Mouse (Mus musculus) fibroblast of lung, adult 2 months (primary cell): ENCODE measurements around the gene Pom121l2.

ENCODE experiments used
- DNase-seq: peaks from one replicate; pipeline ENCODE4 v3.0.0-alpha.2; 2011; ENCODE audit warnings: low read depth

Pom121l2 gene

DNA sequence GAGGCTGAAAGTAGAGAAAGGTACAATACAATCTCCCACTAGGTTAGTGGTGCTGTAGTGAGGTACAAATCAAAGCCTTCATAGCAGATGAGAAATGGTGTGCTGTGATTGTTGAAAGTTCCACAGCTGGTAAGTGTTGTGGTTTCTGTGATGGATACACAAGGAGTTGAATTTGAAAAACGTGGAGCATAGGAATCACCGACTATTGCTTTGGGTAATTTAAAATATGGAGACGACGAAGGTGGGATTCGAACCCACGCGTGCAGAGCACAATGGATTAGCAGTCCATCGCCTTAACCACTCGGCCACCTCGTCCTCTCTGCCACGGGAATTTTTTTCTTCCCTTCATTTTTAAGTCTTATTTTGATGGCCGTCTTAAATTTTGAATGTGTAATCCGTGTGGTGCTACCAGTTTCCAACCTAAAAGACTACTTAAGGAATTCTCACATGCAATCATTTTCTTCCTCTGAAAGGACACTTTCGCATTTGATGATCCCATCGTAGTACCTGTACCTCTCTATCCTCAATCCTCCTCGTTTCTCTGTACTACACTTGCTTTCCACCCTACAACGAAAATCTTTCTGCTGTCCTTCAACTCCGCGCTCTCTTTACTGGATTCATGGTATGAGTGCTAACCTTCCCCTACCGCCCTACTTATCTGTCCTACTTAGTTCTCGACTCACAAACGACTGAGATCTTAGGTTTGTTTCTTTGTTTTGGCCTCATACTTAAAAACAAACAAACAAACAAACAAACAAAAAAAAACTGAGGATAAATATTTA lies 13.2 kb downstream of the Pom121l2 start:
- no peak for DNase-seq

DNA sequence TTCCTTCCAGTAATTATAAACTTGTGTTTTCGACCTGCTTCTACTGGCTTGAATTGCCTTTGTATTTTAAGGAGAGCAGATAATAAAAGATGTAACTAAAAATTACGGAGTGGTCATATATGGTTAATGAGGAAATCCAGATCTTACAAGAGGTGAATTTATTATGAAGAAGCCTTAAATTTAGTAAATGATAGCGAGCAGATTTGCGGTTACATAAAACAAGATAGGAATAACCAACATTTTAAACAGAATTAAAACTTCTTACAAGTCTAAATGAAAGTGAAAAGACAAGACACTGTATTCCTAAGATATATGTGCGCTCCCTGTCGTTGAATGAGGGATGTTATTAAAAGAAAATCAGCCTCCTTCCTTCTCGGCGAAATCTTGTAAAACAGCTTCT lies 13.9 kb downstream of the Pom121l2 start:
- DNase-seq = no peak

DNA sequence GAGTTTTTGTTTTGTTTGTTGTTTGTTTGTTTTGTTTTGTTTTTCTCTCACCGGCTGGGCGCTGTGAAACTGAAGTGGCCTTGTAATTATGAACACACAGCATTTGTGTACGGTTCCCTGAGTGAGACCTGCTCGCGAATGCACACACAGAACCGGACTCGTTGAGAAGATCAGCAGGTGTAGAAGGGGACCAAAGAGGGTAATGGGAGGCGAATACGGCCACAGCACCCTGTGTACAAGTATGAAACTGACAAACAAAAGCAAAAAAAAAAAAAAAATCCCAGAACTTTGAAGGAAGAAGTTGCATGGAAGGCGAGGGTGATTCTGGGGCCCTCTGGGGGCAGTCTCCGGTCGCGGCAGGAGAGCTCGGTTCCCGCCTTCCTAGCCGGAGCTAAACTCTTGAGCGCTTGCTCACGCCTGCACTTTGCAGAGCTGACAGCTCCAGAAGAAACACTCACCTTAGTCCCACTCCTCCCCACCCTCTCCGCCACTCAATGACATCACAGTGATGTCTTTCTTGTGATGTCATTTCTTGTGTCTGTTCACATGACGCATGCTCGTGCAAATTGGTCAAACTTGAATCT lies 14.4 kb downstream of the Pom121l2 start:
- no peak for DNase-seq

DNA sequence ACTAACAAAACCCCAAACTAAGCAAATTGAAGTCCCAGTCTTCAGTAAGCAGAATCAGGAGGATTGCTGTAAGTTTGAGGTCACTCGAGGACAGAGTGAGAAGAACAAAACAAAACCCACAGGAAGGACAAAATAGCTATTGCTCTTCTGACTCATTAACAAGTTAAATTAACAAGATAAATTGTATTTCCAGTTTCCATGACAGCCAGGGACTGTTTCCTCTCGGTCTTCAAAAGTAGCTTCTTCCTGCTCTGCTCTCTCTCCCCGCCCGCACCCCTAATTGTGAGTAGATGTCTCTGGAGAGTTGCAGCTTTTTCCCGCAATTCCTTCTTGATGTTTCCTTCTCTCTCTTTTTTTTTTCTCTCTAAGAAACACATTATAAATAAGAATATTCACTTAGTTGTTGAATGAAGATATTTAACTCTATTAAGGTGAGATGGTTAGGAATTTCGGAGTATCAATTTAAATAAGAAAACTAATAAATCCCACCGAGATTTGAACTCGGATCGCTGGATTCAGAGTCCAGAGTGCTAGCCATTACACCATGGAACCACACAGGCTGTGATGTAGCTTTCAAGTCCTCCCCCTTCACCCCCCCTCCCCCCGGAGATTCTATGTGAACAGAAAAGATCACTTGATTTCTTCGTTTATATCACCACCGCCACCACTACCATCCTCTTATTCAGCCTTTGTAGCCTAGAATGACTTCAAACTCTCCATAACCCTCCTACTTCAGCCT lies 15.3 kb downstream of the Pom121l2 start:
- DNase-seq = no peak

DNA sequence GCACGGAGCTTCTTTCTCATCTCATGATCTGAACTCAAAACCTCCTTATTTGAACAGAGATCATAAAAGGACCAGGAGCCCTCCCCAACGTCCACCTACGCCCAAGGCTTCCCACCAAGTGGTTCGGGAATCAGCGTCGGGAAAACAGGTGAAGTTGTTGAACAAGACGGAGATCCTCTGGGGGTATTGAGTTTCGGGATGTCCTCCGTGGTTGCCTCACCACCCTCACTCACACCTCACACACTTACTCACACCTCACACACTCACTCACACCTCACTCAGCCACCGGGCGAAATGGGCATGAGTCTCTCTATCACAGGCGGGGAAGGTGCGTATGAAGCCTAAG lies 15.8 kb downstream of the Pom121l2 start:
- no peak for DNase-seq

DNA sequence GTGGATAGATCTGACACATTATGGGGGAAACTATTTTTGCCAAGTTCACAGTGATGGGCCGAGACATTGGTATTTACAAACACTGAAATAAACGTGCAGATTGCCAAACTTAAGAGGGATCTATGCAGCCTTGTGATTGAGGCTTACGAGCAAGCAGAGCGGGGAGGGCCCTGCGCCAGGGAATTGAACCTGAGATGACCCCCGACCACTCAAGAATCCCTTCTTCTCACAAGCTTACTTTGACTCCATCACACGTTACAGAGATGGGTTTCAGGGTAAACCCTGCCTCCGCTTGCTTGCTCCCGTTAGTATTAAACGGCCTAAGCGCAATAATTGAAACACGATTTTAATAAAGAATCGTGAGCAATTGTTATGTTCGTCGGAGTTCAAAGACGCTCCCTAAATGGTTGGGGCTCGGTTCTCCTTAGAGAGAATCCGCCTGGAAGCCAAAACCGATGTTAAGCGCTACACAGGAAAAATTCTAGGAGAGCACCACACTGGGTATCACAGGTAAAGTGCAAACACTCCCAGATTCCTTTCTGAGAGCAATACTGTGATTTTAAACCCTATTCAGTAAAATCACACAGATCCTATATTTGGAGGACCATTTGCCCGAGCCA lies 16.3 kb downstream of the Pom121l2 start:
- no peak for DNase-seq

DNA sequence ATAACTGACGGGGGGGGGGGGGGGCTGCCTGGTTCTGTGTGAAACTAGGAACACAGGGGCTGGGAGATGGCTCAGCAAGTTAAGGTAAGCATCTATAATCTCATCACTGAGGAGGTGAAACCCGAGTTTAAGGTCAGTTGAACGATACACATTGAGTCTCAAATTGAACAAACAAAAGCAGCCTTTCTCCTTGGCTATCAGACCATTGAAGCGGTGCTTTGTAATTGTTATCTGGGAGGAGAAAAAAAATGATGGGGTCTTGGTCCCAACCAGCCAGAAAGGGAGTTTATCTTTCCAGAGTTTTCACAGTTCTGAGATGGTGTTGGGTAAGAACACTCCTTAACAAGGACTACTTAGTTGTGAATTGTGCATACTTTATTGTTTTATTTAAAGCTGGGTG lies 16.8 kb downstream of the Pom121l2 start:
- no peak for DNase-seq

DNA sequence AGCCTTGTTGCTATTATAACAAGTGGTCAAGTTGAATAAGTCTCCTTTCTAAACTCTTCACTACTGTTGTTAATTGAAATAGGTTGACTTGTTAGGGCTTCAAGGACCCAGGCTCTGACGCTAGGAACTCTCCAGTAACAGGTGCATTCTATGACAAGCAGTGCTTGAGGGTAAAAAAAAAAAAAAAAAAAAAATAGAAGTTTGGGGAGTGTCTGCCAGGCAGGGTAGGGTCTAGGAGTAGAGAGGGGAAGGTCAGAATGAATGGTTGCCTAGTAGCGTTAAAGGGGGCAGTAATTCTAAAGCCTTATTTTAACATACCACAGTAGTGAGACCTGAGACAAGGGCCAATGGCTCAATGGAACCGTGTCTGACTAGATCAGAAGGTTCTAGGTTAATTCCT lies 17.4 kb downstream of the Pom121l2 start:
- DNase-seq = no peak

DNA sequence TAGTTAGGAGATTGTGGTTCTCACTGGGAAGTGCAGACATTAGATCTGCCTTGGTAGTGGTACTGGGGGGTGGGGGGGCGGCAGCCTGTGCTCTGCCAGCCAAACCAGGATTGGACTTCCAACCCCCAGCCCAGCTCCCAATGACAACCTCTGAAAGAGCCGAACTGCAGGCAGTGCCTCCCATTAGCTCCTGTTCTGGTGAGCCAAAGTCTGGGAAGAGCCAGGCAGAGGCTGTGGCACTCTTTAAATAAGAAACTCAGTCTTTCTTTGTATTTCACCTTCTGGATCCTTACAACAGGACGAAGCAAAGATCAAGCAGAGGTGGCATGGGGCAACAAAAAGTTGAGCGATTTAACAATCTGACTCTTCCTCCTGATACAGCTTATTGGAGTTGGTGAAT lies 18.2 kb downstream of the Pom121l2 start:
- DNase-seq = no peak

DNA sequence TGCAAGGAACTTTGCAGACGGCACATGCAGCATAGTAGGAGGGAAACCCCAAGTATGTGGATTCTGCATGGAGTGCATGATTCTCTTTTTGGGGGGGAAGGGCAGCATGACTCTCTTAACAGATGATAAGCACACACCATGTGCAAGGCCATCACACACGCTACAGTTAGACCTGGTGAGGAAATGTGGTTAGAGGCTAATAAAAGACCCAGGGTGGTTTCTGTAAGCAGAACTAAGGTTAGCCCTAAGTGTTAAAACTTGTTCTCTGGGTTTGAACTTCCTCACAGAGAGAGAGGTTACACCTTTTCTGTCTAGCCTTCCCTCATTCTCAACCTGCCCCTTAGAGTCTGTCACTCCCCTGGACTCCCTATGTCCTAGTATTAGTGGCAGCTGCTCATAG lies 20.4 kb downstream of the Pom121l2 start:
- DNase-seq = no peak

DNA sequence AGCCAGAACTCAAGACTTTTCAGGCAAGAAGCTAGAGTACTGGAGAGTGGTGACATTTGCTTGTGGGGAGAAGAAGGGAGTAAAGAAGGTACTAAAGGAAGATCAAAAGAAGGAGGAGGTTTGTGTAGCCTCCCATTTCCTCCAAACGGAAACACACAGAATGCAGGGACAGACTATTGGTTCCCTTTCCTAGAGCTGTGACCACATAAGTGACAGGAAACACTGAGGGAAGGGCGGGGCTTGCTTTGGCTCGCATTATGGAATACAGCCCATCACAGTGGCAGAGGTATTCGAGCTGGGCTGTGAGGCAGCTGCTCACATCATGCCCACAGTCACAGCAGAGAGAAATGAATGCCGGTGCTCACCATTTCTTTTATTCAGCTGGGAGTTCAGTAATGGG lies 20.8 kb downstream of the Pom121l2 start:
- no peak for DNase-seq

DNA sequence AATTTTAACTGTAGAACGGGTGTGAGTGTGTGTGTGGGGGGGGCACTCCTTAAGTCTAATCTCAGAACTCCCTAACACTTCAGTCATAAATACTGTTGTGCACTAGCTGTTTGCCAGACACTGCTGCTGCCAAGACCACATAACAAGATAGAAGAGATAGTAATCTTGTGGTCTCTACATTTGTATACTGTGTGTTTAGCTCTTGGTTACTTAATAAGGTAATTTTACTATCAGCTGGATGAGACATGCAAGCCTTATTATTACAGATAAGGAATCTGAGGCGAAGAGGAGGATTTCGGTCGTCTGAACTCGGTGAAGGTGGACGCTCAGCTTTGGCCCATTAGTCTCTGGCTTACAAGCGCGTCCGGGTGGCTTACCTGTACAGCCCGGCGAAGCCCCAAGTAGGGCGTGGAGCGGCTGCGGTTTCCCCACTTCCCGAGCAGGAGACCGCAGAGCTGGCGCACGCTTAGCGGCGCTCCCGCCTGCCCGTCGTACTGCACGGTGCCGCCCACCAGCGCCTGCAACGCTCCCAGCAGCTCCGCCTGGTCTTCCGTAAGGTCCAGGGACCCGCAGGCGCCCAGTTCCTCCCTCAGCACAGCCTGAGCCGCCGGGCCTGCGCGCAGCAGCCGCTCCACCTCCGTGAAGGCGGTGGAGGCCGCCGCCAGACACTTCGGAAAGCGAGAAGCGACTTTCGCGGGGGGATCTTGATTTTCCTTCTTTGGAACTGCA lies 24.8 kb downstream of the Pom121l2 start:
- DNase-seq = no peak

DNA sequence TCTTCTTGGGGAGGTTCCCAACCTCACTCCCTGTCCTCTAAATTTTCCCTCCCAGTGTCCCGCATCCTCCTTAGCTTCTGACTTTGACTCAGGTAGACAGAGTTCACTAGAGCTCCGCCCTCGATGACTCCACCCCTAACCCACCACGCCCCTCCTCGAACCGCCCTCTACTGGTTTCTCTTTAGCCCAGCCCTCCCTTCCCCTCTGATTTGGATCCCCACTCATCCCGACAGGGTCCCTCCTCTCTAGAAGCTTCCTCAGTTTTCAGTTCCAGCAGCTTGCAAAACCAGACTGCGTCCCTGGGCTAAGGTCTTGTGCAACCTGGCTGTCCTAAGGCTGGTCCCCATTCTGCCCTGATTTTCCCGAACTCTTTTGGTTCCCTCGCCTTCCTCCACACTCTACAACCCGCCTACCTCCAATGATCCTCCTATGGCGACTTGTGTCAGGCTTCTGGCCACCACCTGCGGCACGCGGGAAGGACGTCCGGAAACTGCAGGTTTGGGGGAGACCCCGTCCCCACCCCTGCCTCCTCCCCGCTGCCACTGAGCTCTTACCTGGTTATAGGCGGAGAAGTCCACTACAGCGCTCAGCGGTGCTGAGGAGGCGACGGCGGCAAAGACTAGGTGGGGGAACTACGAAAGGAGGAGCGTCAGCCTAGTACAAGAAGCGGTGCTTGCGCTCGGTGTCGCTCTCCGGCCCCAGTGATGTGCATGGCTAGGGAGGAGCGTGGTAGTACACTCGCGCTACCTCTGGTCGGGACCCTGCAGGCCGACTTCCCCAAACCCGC lies 25.5 kb downstream of the Pom121l2 start:
- no peak for DNase-seq

DNA sequence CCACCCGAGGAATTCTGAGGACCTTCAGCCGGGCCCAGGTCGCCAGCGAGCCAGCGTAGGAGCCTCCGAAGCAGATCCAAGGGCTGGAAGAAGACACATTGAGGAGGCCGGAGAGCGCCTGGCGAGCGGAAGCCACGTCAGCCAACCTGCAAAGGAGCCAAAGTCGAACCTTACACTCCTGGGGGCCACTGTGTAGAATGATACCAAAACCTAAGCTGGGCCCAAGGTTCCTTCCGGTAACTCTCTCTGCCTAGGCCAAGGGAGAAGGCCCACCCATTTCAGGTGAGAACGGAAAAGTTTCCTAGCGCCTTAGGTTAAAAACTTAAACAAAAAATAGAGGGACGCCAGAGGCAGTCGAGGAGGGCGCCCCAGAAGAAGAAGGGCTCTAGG lies 26.1 kb downstream of the Pom121l2 start:
- DNase-seq = no peak

DNA sequence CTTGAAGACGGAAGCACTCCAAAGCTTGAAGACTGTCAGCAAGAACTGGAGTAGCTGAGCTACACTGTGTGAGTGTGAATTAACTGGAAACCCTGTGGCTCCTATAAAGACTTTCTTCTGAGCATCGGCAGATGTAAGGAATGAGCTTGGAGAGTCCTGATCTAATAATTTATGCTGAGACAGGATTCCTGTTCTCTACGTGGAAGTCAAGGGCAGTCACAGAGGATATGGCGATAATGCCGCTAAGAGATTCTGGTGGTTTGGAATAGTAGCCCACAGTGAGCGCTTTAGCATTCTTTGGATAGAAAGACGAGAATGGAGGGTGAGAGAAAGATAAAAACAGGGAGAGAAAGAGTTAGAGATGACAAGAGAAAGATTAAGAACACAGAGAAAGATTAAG lies 26.9 kb downstream of the Pom121l2 start:
- DNase-seq = no peak

DNA sequence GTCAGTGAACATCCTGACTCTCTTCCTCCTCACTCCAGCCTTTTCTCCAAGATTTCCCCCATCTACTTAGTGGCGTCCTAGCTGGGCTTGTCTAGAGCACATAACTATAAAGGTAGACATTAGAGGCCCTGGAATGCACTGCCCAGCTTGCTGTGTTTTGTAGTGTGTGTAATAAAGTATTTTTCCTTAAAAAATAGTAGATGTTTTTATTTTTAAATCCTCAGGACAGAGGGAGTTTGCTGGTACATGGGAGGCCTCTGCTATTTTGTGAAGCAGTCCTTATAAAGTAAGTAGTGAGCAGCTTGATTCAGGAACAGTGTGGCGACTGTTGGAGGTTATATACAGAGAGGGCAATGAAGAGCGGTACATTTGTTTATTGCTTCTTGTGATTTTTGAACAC lies 27.7 kb downstream of the Pom121l2 start:
- no peak for DNase-seq

DNA sequence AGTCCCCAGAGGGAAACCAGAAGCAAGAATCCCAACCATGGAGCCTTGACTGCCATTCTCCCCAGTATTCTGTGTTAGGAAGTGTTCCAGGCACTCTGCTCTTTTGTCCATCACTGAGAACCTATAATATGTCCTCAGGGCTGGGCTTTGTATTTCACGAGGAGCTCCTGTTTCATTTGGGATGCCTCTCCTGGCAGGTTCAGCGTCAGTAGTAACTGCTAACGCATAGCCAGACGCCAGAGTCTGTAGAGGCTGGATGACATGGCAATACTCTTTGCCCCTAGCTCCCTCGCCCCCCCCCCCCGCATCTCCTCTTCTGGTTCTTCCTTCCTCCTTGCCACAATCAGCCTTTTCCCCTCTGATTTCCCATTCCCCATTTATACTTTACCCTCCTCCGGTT lies 28.6 kb downstream of the Pom121l2 start, which contains the start of gene Prss16:
Prss16 (minus strand) TSS at position 101 of the 400 bp plus-strand sequence.
- no peak for DNase-seq

DNA sequence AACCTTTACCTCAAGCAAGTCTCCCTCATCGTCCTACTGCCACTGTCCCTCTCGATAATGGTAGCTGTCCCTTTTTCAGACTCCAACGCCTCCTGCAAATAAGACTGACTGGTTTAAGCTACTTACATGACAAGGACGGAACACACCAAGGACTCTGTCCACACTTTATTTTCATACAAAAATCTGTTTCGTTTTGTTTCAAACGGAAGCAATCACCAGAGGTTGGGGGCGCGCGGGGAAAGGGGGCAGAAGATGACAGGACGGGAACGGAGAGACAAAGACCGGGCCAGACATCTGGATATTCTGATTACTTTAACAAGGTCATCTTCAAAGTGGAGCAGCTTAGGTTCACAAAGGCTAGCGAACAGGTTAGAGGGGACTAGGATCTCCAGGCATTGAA lies 32.7 kb downstream of the Pom121l2 start:
- no peak for DNase-seq

DNA sequence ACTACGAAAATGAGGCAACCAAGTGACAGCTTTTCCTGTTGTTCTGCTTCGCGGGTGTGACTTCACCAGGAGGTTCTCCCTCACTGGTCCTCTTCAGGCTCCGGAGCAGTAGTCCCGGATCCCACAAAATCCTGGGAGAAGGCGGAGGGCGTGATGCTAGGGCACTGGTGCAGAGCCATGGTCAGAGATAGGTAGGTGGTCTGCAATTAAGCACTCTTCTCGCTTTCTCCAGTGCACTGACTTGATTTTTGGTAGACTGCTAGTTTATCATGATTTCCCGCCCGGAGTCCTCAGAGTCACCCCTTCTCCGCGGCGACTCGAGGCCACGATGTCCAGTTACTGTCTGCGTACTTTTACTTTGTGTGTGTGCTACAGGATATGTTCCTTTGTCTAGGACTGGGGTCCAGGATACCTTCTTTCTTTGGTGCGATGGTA lies 33.4 kb downstream of the Pom121l2 start:
- no peak for DNase-seq

DNA sequence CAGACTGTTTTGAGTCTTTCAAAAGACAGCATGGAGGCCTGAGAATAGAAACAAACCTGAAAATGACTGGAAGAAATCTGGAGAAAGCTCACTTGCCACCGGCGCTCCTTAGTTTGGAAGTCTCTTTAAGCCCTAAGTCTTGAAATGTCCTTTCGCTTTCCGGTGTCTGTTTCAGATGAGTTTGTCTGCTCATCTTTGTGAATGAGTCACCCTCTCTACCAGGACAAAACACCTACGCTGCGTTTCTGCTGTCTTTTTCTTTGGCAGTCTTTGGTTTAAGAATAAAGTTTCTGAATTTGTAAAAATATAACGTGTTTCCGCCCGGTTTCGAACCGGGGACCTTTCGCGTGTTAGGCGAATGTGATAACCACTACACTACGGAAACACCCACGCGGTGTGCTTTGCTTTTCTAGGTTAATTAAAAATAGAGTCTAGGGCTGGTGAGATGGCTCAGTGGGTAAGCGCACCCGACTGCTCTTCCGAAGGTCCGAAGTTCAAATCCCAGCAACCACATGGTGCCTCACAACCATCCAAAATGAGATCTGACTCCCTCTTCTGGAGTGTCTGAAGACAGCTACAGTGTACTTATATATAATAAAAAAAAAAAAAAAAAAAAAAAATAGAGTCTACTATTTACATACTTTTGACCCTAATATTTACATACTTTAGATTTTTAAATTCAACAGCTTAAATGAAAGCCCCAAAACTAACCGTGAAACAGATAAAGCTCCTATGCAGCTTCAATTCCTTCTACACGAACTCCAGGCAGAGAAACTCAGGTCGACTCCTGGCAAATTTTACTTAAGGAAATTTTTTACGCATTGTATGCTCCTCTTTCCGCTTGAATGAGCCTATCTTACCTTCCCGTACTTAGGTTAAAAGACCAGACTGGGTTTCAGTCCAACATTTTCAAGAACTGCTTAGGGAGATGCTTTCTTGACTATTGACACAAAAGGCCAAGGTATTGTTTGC lies 34.8 kb downstream of the Pom121l2 start:
- DNase-seq = no peak
